Mouse (Mus musculus): ENCODE measurements around the gene Slc17a7. TPM values are rescaled to one million over a fixed set of nuclear protein-coding genes. Genes with fewer than 3 reads are reported as not detected.
"Not testable (repeated sequence)": the region's sequence is repeated elsewhere in the genome, so short reads cannot be mapped to it uniquely, and the experiment has no call there.

The Slc17a7 gene
- polyA plus RNA-seq, 1 experiment = 397 TPM

DNA sequence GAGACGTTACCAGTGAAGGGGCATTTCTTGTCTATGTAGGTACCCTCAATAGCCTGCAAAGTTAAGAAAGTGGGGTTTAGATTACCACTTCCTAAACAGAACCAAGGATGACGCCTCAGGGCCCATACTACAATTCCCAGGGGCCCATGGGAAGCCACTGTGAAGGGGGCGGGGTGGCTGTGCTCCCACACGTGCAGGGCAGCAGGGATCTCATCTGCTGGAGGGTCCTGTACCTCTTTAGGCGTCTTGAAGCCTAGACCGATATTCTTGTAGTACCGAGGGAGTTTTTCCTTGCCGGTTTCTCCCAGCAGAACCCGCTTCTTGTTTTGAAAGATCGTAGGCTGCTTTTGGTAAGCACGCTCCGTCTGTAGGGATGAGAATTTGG lies 40.6 kb upstream of the Slc17a7 start:
- DNase-seq = no peak
- WGBS = 9% methylated on average over 12 of the region's 12 CpGs
- Histone ChIP-seq H3K27ac (ENCODE audit: insufficient read depth, low read length) (no peak overlapping the region), H3K4me3 (replicated peaks; ENCODE audit: insufficient read depth, low read depth, low read length) (peak overlapping the region; percentile 81), H3K4me1 (ENCODE audit: control insufficient read depth, insufficient read depth, low read length) (peaks cover 7% of the 10 kb centered on the region; the same call in 1 of the 2 replicates), H3K27me3 (ENCODE audit: control insufficient read depth, insufficient read depth, low read length) (no peaks in the 10 kb centered on the region)
- no peak for TF ChIP-seq POLR2A (IDR thresholded peaks at IDR 0.05; ENCODE audit: borderline replicate concordance, insufficient read depth, low read length)
- TF ChIP-seq CTCF (IDR thresholded peaks at IDR 0.05; ENCODE audit: borderline replicate concordance, insufficient read depth, low read depth, low read length) = no peak

DNA sequence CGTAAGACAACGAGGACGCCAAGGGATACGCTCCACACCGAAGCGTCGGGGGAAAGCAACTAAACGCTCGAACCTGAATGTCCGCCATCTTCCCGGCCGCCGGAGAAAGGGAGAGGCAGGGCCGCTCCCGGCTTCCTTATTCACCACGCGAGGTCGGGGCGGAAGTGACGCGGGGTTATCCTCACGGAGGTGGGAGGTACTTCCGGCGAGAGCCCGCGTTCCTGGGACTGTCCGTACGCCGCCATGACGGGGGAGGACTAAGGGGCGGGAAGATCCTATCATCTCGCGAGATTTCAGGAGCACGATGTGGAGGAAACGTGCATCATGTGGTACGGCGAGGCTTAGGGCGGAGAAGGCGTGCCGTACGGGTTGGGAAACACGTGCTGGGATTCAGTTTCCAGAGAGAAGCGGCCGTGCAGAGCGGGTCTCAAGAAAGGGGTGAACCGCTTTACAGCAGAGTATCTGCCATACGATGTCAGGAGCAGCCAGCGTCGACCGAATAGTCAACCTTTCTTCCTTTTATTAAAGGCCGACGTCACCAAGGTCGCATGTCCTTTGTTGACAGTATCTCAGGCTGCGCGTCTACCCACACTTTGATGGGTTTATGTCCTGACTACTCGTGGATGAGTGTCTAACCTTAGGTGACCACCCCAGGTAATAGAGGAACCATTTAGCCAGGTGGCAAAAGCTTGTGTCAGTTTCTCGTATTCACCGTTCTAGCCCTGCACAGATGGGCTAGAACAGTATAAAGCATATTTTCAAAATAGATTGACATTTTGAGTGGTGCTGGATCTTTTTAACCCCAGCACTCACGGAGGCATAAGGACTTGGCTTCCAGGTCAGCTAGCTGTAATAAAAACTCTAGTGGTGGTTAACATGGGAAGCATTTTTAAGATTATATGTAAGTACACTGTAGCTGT lies 39.3 kb upstream of the Slc17a7 start, which contains the start of gene Rps11:
Gene Rps11 (minus strand): TSS at position 216 of the 920 bp plus-strand sequence.
- peaks cover 7% of the 10 kb centered on the region; the same call in 1 of the 2 replicates for H3K4me1 ChIP-seq (ENCODE audit: control insufficient read depth, insufficient read depth, low read length)
- no peaks in the 10 kb centered on the region for H3K27me3 ChIP-seq (ENCODE audit: control insufficient read depth, insufficient read depth, low read length)
- WGBS = 1% methylated on average over 59 of the region's 59 CpGs
- H3K27ac ChIP-seq (ENCODE audit: insufficient read depth, low read length) = peak within 1 kb of the TSS; percentile 49
- TF ChIP-seq POLR2A (IDR thresholded peaks at IDR 0.05; ENCODE audit: borderline replicate concordance, insufficient read depth, low read length) (peak; percentile 63; the same call in 1 of the 2 replicates), CTCF (IDR thresholded peaks at IDR 0.05; ENCODE audit: borderline replicate concordance, insufficient read depth, low read depth, low read length) (no peak)
- peak; percentile 99 for DNase-seq
- peak within 1 kb of the TSS; percentile 81 for H3K4me3 ChIP-seq (replicated peaks; ENCODE audit: insufficient read depth, low read depth, low read length)

DNA sequence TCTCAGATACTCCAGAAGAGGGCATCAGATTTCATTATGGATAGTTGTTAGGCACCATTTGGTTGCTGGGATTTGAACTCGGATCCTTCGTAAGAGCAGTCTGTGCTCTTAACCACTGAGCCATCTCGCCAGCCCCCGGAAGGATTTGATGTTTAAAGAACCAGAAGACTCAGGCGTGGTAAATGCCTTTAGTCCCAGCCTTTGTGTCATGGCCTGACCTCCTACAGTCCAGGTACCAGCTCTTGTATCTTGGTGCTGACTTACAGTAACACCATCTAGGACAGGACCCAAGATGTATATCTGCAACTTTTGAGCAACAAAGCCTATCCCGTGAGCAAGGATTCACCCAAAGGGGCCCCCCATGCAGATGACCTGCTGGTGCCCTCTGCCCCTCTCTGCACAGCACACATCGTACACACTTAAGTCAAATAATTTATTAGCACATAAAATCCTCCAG lies 38.6 kb upstream of the Slc17a7 start:
- Histone ChIP-seq H3K27me3 (ENCODE audit: control insufficient read depth, insufficient read depth, low read length) (no peaks in the 10 kb centered on the region), H3K4me3 (replicated peaks; ENCODE audit: insufficient read depth, low read depth, low read length) (no peak overlapping the region), H3K4me1 (ENCODE audit: control insufficient read depth, insufficient read depth, low read length) (peaks cover 7% of the 10 kb centered on the region; the same call in 1 of the 2 replicates), H3K27ac (ENCODE audit: insufficient read depth, low read length) (no peak overlapping the region)
- no peak for DNase-seq
- 32% methylated on average over 7 of the region's 7 CpGs for WGBS
- no peak; the same call in 1 of the 2 replicates for TF ChIP-seq POLR2A (IDR thresholded peaks at IDR 0.05; ENCODE audit: borderline replicate concordance, insufficient read depth, low read length)

DNA sequence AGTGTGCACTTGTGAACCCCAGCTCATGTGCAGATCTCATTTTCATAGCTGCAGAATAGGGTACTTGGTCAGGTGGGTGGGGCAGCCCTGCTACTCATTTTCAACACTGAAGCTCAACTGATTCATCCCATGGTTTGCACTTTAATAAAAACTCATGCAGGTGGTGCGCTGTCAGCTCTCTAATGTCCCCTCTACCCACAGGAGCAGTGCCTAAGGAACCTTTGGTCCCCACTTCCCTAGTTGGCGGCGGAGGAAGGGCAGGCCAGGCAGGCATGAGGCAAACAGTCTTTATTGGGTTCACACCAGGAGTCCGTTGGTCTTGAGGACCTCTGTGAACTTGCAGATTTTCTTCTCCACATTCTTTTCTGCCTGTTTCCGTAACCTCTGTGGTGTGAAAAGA lies 38.1 kb upstream of the Slc17a7 start:
- not testable (repeated sequence) for H3K4me1 ChIP-seq (ENCODE audit: control insufficient read depth, insufficient read depth, low read length); H3K4me3 ChIP-seq (replicated peaks; ENCODE audit: insufficient read depth, low read depth, low read length); H3K27me3 ChIP-seq (ENCODE audit: control insufficient read depth, insufficient read depth, low read length); DNase-seq; H3K27ac ChIP-seq (ENCODE audit: insufficient read depth, low read length)
- WGBS = 65% methylated on average over 5 of the region's 5 CpGs

DNA sequence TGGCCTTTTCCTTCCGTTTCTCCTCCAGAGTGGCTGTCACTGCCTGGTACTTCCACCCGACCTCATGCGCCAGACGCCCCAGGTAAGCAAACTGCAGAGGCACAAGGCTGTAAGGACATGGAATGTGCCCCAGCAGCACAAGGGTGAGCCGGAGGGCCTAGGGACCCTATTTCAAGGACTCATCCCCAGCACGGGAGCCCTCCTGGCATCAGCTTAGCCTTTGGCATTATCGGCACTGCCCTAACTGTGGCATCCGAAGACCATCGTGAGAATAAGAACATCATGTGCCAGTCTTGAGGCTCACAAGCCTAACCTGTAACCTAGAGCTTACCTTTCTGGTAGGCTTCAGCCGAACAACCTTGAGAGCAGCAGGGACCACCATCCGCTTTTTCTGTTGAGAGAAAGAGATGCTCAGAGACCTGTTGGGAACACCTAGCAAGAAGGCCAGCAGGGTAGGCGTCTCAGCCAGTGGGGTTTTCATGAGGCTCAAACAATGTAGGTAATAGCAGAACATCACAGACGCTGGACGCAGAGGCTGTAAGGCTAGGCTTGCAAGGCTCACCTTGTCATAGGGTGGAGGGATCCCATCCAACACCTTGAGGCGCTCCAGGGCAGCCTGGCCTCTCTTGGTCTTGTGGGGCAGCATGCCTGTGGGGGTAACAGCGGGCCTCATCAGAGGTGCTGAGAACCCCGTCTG lies 37.5 kb upstream of the Slc17a7 start:
- TF ChIP-seq CTCF (IDR thresholded peaks at IDR 0.05; ENCODE audit: borderline replicate concordance, insufficient read depth, low read depth, low read length) = no peak
- no peak for TF ChIP-seq POLR2A (IDR thresholded peaks at IDR 0.05; ENCODE audit: borderline replicate concordance, insufficient read depth, low read length)
- no peak overlapping the region for H3K4me3 ChIP-seq (replicated peaks; ENCODE audit: insufficient read depth, low read depth, low read length)
- H3K27ac ChIP-seq (ENCODE audit: insufficient read depth, low read length) = no peak overlapping the region
- WGBS = 68% methylated on average over 17 of the region's 17 CpGs
- no peak for DNase-seq
- H3K27me3 ChIP-seq (ENCODE audit: control insufficient read depth, insufficient read depth, low read length) = no peaks in the 10 kb centered on the region
- peaks cover 7% of the 10 kb centered on the region; the same call in 1 of the 2 replicates for H3K4me1 ChIP-seq (ENCODE audit: control insufficient read depth, insufficient read depth, low read length)

DNA sequence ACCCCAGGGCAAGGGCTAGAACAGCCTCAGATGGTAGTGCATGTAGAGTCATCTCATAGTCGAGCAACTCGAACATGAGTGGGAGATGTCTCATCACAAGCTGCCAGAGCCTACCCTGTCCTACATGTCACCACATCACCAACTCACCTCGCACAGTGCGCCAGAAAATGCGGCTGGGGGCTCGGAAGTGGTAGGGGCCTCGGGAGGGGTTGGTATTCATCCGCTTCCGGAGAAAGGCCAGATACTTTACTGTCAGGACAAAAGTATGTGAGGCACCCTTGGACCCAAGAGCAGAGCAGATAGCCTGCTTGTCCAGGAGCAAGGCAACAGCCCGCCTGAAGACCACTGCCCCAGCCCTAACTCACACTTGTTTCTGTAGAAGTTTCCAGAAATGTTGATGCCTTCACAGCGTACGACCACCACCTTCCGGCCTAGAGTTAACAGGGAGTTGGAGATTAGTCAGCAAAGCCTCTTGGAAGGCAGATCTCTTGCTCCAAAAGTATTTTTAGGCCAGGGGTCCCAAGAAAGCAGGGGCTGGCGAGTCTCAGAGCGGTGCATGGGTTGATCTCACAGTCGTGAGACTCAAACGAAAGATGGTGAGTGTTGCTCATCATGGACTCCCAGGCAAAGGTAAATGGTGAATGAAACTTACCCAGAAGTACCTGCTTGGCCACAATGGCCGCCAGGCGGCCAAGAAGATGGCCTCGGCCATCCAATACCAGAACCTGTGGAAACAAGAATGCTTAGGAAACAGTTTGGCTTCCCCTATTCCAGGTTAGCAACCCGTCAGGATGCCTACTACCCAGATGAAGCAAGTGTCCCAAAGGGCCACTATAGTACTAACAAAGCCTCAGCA lies 36.7 kb upstream of the Slc17a7 start:
- WGBS = 35% methylated on average over 21 of the region's 21 CpGs
- Histone ChIP-seq H3K27me3 (ENCODE audit: control insufficient read depth, insufficient read depth, low read length) (no peaks in the 10 kb centered on the region), H3K4me3 (replicated peaks; ENCODE audit: insufficient read depth, low read depth, low read length) (peak overlapping the region; percentile 87), H3K27ac (ENCODE audit: insufficient read depth, low read length) (no peak overlapping the region), H3K4me1 (ENCODE audit: control insufficient read depth, insufficient read depth, low read length) (peaks cover 7% of the 10 kb centered on the region; the same call in 1 of the 2 replicates)
- TF ChIP-seq CTCF (IDR thresholded peaks at IDR 0.05; ENCODE audit: borderline replicate concordance, insufficient read depth, low read depth, low read length) = no peak
- no peak for TF ChIP-seq POLR2A (IDR thresholded peaks at IDR 0.05; ENCODE audit: borderline replicate concordance, insufficient read depth, low read length)
- DNase-seq = no peak

DNA sequence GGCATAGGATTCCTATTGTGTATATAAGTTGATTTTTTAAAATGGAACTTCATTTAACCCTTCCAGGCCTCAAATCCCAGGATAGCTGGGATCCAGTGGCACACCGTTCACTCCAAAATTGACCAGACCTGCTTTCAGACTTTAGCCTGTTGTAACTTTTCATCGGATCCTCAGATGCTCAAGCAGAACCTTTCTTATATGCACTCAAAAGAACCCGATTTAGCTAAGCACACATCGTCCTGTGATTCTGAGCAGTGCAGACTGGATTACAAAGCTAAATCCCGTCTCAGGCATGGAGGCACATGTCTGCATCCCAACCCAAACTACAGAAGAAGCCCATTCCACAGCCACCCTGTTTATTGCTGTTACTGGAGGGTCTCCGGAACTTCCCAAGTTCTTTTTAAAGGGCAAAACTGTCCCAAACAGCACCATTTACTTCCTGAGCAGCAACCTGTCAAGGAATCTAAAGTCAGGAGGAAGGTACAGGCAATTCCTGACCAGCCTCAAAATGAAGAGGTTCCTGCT lies 36.0 kb upstream of the Slc17a7 start:
- no peak for DNase-seq
- WGBS = under 1% methylated on average over 6 of the region's 6 CpGs
- no peak overlapping the region for H3K27ac ChIP-seq (ENCODE audit: insufficient read depth, low read length)
- peaks cover 3% of the 10 kb centered on the region; the same call in 1 of the 2 replicates for H3K4me1 ChIP-seq (ENCODE audit: control insufficient read depth, insufficient read depth, low read length)
- TF ChIP-seq CTCF (IDR thresholded peaks at IDR 0.05; ENCODE audit: borderline replicate concordance, insufficient read depth, low read depth, low read length) (no peak), POLR2A (IDR thresholded peaks at IDR 0.05; ENCODE audit: borderline replicate concordance, insufficient read depth, low read length) (no peak)
- H3K27me3 ChIP-seq (ENCODE audit: control insufficient read depth, insufficient read depth, low read length) = no peaks in the 10 kb centered on the region
- peak overlapping the region; percentile 87 for H3K4me3 ChIP-seq (replicated peaks; ENCODE audit: insufficient read depth, low read depth, low read length)
